Mouse (Mus musculus) right cerebral cortex, postnatal 14 days (tissue): Measurements from ENCODE around the gene Ext2.

Experiments
- DNase-seq: peaks from one replicate; pipeline ENCODE4 v3.0.0; 2022

Gene Ext2

DNA sequence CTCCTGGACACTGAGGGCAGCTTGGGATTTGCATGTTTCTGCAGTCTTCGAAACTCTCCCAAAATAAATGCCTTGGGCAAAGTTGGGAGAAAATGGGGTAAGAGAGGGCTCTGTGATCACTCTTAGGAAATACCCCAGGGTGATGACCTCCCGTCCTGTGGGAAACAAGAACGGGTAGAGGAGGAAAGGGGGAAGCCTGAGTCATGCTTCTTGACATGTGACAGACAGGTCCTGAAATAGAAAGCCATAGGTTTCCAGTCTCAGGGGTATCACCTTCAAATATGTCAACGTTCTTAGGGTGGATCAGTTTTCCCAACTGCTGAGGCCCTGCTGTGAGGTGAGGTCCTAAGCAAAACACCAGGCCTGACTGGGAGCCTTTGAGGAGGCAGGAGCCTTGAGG lies 46.9 kb downstream of the Ext2 start:
- no peak for DNase-seq

GRCm38 (mm10) chr2:93774946-93775345 lies 47.4 kb downstream of the Ext2 start:
- DNase-seq: no peak

DNA sequence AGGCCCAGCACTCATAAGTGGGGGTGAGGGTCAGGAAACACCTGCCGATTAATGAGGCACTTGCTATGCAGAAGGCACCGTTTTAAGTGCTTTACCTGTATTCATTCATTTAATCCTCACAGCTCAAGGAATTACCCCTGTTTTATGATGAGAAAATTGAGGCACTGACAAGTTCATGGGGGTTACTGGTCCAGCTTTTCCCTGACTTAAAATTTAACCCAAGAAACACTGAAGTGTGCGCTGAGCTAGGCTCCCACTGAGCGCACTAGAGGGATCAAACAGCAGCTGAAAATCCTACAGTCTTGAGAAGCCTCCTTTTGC lies 49.6 kb downstream of the Ext2 start:
- no peak for DNase-seq

DNA sequence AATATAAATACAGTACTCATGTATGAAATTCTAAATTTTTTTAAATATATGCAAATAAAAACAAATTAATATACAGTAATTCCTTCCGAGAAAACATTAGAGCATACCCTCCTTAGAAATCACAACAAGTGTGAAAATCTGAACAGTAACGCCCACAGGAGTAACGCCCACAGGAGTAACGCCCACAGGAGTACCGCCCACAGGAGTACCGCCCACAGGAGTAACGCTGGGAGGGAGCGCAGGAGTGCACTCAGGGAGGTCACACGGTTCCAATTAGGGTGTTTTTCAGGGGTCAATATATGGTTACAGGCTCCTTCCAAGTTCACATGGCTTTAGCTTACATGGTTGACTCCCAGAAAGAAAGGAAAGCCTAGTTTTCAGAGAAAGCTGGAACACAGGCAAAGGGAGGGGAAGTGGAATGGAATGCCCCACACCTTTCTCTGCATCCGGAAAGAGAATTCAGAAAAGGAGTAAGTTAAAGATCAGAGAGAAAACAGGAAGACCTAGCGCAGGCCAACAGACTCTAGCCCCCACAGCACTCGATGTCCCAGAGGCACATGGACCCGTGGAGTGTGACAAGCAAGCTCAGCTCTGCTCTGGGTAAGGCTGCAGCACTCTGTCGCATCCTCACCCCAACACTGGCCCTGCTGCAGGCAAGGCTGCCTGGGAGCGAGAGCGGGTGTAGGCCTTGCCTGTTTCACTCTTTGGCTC lies 50.2 kb downstream of the Ext2 start:
- no peak for DNase-seq

- no peak for DNase-seq
Observed at GRCm38 (mm10) chr2:93770895-93771294, 51.5 kb downstream of the Ext2 start.

DNA sequence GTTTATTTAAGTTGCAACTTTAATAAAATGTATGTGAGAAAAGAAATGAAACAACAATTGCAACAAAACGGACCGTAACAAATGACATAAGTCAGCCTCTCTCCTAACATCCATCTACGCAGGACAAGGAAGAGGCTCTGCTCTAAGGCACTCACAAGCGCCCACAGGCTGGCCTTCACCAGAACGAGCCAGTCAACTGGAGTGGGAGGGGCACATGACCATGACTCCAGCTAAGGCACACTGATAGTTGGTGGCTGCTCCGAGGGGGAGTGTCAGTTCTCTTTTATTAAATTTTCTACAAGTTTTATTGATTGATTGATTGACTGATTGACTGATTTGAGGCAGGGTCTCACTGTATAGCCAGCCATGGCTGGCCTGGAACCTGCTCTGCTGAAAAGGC lies 52.5 kb downstream of the Ext2 start:
- DNase-seq: no peak

DNA sequence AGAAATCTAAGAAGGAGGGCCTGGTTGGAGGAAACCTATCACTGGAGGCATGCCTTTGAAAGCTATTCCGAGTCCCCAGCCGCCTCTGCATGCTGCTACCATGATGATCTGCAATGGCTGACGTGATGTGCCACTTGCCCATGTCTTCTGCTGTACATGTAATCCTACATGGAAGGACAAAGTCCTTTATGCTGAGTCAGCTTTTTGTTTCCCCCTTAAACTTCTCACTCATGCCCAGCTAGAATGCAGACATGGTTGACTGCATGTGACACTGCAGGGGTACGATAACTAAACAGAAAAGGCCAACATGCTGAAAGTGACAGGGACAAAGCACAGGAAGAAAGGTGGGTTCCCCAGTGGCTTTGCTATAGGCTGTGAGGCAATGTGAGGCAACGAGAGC lies 56.6 kb downstream of the Ext2 start:
- no peak for DNase-seq

DNA sequence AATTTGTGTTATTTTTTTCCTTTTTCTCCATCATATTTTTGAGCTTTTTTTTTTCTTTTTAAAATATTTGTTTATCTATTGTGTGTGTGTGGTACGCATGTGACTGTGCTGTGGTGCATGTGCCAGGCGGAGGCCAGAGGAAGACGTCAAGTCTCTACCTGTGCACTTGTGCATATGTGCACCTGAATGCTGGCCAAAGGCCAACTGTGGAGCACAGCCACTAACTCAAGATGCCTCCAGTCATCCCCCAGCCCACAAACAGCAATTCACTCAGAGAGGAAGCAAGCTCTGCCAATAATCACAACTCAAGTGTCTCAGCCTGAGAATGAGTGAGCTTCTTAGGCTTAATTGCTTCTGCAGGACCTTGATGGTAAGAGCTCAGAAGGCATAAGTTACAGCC lies 58.2 kb downstream of the Ext2 start:
- DNase-seq: no peak

DNA sequence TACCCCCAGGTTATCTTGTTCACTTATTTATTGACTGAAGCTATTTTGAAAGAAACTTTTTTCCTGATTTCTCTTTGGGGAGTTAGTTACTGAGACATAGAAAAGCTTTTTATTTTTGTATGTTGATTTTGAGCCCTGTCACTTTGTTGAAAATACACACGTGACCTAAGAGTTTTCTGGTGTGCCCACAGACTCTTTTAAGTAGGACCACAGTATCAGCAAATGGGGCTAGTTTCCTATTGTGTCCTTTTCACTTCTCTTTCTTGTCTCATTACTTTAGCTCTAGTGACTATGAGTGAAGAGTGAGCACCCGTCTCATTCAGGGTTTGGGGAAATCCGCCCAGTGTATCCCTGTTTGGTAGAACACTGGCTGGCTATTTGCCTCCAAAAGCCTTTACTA lies 62.0 kb downstream of the Ext2 start:
- DNase-seq: no peak

- no peak for DNase-seq
Observed at GRCm38 (mm10) chr2:93759173-93759572, 63.2 kb downstream of the Ext2 start.

DNA sequence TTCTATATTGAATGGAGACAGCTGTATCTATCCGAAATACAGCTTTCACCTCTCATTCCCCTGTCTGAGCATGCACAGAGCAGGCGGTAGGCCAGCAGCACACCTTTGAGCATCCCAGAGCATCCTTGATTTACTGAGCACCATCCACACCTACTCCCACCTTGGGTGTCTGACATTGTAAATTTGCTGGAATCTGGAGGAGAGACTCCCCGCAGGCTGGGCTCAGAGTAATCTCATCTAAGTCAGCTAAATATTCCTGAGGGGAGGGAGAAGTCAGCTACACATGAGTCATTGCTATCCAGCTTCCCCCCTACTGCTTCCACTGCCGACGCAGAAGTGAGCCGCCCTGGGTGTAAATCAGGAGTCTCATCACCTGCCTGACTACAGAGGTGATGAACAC lies 64.1 kb downstream of the Ext2 start:
- DNase-seq: no peak

DNA sequence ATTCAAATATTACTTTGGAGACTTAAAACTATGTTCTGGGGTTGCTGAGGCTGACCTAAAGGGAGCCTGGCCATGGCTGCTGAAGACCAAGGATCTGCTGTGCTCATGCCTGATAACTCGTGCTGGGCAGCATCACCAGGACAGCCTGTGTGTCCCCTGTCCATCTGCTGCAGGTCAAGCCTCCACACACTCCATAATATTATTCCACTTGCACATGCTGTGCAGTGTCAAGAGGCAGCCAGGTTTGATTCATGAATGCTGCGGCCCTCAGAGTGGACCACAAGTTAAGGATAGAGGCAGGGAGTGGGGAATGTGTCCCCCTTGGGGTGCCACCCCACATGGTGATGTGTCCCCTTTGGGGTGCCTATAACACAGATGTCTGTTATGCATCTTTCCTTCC lies 68.0 kb downstream of the Ext2 start:
- DNase-seq: no peak

GRCm38 (mm10) chr2:93753147-93753758 lies 69.1 kb downstream of the Ext2 start:
- no peak for DNase-seq

GRCm38 (mm10) chr2:93749709-93750108 lies 72.7 kb downstream of the Ext2 start:
- DNase-seq: no peak

- no peak for DNase-seq
Observed at GRCm38 (mm10) chr2:93747538-93748126, 74.7 kb downstream of the Ext2 start.

GRCm38 (mm10) chr2:93746620-93747019 lies 75.7 kb downstream of the Ext2 start:
- no peak for DNase-seq

- DNase-seq: no peak
Observed at GRCm38 (mm10) chr2:93746162-93746561, 76.2 kb downstream of the Ext2 start.

GRCm38 (mm10) chr2:93745741-93746140 lies 76.6 kb downstream of the Ext2 start:
- no peak for DNase-seq

- DNase-seq: no peak
Observed at GRCm38 (mm10) chr2:93744346-93745229, 77.8 kb downstream of the Ext2 start.

- no peak for DNase-seq
Observed at GRCm38 (mm10) chr2:93741700-93742099, 80.7 kb downstream of the Ext2 start.

GRCm38 (mm10) chr2:93739044-93739569 lies 83.3 kb downstream of the Ext2 start:
- no peak for DNase-seq

GRCm38 (mm10) chr2:93737146-93737545 lies 85.2 kb downstream of the Ext2 start:
- DNase-seq: no peak

DNA sequence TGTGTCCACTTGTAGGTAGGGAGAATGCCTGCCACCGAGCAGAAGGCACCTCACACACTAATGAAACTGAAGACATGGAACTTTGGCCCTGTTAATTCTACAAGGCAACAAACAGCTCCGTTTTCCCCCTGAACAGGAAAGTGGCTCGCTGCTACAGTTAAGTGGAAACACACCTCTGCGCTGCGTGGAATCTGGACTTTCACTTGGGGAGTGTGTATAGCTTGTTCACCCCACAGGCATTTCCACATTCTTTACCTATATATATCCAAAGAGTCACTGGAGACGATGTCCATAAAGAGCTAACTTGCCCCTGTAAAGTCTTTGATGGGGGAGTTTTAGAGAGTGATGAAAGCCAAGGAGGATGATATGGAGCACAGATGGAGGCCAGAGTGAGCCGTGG lies 89.7 kb downstream of the Ext2 start:
- DNase-seq: no peak
